Mouse (Mus musculus) right cerebral cortex, postnatal 36 days (tissue): ENCODE results near the gene Enthd1.
A peak's percentile ranks its signal among the peaks of the same experiment; 100 is the strongest.
"Not testable (repeated sequence)": the region's sequence is repeated elsewhere in the genome, so short reads cannot be mapped to it uniquely, and the experiment has no call there.

Experiments
- DNase-seq, 2 experiments: peaks; one replicate each; pipeline ENCODE4 v3.0.0; 2022; ENCODE audit warnings: low spot score in 2 of 2, mixed read lengths in 1 of 2

The Enthd1 gene

DNA sequence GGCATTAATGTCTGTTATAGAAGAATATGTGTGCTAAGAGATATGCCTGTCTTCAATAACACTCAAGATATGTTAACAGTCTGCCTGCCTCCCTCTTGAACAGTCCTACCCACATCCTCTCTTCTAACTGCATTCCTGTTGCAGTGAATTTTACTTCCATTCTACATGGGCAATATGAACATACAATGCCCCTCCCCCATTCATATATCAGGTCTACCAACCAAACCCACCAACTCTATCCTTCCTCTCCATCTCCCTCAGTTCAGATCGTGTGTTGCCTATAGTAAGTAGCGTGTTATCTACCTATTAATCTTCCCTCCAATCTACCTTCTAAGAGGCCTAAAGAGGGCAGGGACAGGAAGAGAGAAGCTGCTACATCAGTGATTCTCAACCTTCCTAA, 26.9 kb downstream of the Enthd1 start:
- DNase-seq, result no peak

GRCm38 (mm10) chr15:80536051-80536450, 28.9 kb downstream of the Enthd1 start:
- DNase-seq, result peak in 1 of 2 experiments; percentile 58

GRCm38 (mm10) chr15:80533274-80533673, 31.7 kb downstream of the Enthd1 start:
- peak in 1 of 2 experiments; percentile 49 for DNase-seq

DNA sequence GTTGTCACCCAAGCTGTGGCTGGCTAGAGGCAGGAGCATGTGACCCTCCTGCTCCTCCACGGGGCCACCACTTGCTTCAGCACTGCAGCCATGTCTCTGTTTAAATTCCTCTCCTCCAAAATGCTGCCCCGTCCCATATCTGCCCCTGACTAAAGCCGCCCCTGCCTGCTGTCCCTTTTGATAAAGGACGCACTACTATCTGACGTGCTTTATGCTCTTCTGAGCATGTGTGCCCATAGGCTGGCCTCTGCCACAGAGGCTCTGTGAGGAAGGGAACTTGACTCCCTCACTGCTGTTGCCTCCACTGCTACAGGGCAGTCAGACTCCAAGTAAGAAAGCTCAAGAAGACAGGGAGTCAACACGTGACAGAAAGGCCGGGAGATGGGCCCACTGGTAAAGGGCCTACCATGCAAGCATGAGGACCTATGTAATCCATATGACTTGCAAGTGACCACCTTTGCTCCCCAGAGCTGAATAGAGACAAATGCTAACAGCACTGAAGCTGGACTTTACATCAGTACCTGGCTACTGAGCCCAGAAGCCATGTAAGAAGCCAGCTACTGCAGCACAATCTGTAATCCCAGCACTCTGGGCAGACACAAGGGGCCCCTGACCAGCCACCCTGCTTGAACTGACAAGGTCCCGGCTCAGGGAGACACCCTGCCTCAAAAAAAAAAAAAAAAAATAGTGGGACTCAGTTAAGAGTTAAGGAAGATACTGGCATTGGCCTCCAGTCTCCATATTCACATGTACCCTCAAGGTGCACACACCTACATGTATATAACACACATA, 32.5 kb downstream of the Enthd1 start:
- DNase-seq, result no peak

DNA sequence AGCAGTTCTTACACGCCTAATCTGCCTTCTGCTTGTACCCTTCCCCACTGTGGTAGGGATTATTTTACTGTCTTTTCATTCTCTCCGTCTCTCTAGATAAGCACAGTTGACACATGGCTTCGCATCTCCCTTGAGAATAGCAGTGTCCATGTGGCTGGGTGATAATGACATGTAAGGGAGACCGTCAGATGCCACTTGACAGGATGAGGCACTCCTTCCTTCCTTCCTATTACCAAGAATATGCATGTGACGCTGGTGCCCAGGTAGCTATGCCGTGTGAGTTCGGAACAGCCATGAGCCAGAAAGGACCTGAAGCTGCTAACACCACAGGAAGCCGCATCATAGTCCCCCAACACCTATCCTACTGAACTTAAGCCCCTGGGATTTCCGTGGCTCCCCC, 33.9 kb downstream of the Enthd1 start:
- no peak for DNase-seq

GRCm38 (mm10) chr15:80529955-80530869, 34.7 kb downstream of the Enthd1 start:
- DNase-seq, result peak; percentile 36 to 45

GRCm38 (mm10) chr15:80521661-80522388, 43.1 kb downstream of the Enthd1 start:
- no peak for DNase-seq

GRCm38 (mm10) chr15:80519931-80520330, 45.0 kb downstream of the Enthd1 start:
- DNase-seq, result no peak

DNA sequence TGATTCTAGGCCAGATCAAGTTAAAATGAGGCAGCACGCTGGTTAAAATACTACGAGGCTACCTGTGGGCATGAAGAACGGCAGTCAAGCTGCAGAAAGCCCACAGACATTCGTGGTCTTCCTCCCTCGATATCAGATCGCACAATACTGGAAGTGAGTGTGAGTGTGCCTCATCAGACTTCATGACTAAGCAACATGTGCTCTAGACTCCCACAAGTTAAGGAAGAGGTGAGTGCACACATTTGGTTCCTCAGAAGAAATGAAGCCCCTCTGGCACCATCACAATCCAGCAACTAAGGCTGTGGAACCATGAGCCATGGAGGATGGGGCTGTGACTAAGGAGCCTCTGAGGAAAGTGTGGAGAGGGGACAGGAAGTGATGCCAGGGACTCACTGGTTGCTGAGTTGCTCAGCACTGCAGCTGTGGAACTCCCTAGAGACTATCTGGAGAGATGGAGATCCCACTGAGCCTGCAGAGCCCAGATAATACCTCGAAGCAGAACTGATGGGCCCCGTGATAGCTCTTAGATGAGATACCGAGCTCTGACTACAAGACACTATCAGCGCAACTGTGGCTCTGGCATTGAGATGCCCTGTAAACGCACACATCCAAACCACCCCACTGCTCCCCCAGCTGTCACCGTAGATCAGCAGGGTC, 46.3 kb downstream of the Enthd1 start:
- no peak for DNase-seq

DNA sequence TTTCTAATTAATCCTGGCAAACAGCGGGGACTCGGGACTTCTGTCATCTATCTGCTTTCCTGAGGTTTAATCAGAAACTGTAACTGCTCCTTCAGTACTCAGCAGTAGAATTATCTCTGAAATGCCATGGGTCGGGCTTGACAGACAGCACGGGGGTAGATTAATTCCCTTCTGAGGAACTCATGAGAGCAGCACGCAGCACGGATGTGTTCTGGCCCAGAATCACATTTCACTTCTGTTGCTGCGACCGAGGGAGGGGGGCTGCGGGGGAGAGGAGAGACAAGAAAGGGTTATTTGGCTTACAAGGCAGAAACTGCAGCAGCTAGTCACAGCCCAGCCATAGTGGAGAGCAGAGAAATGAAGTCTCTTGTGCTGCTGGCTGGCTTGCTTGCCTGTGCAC, 47.0 kb downstream of the Enthd1 start:
- DNase-seq, result peak; percentile 41 to 49

- no peak for DNase-seq
Observed at GRCm38 (mm10) chr15:80516525-80516924, 48.4 kb downstream of the Enthd1 start.

DNA sequence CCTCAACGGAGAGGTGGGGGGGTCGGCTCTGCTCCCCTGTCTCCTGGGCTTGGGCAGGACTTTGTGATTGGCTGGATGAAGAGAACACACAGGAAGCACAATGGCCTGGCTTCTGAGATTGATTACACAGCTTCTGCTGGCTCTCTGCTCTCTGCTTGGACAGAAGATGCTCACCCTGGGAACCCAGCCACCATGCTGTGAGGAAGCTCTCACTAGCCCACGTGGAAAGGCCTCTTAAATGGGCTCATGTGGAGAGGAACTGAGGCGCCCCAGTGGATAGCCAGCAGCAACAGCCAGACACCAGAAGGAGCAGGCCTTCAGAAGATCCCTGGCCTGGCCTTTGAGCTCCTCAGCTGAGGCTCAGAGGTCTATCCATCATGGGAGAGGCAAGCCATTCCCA, 59.9 kb downstream of the Enthd1 start:
- DNase-seq, result no peak

DNA sequence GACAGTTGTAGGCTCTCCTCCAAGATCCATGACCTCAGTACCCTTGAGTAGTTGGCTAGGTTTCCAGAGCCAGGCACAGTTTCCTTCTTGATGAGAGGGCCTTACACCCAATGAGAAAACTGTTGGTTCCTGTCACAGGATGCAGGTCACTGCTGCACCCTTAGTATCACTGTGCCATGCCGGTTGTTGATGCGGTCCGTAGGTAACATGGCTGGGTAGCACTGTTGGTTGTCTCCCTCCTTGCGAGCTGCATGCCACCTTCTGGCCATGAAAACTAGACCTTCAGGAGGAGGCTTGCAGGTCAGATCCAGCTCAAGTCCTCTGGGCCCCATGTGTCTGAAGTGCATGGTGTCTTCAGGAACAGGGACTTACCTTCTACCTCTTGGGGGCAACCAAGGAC, 61.8 kb downstream of the Enthd1 start:
- not testable (repeated sequence) for DNase-seq

DNA sequence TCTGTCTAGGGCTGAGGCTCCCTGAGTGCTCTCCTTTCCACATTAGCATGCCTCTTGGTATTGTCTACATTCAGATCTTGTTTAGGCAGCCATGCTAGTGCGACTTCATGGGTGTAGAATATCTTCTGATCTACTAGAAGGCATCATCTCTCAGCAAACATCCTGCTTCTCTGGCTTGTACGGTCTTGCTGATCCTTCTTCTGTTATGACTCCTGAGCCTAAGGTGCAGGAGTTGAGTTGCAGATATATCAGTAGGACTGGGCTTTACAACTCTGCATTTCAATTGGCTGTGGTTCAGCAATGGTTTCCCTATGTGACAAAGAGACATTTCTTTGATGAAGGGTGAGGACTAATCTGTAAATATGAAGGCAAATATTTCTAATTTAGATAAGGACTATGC, 62.2 kb downstream of the Enthd1 start:
- DNase-seq, result no peak

GRCm38 (mm10) chr15:80501106-80502096, 63.6 kb downstream of the Enthd1 start:
- DNase-seq, result no peak

DNA sequence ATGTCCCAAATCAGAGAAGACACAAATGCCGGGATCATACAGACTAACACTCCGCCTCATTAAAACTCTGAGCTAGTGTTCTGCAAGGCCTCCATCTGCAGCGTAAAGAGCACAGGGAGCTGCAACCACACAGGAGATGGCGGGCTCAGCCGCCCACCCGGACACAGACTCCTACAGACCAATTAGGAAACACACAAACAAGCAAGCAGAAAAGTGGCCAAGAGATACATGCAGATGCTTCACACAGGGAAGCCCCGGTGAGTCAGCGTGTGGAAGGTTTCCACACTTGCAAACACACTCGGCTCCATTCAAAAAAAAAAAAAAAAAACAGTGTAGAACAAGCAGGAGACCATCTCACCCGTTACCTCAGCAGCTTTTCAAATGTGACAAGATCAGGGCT, 64.5 kb downstream of the Enthd1 start:
- peak; percentile 52 for DNase-seq

- not testable (repeated sequence) for DNase-seq
Observed at GRCm38 (mm10) chr15:80497733-80498132, 67.2 kb downstream of the Enthd1 start.

DNA sequence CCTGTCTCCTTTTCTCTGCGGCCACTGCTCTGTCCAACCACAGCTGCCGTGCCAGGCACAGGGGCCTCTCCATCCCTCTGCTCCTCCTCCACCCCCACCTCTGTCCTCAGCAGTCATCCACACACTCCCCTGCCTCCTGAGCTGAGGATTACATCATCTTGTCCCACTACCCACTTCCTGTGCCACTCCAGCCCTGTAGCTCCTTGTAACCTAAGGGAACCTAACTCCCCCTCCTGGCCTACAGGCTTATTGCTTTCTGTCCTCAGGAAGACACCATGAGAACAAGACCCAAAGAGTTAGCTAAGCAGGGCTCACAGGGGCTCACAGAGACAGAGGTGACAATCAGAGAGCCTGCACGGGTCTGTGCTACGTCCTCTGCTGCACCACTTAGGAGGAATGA, 73.5 kb downstream of the Enthd1 start:
- no peak for DNase-seq

DNA sequence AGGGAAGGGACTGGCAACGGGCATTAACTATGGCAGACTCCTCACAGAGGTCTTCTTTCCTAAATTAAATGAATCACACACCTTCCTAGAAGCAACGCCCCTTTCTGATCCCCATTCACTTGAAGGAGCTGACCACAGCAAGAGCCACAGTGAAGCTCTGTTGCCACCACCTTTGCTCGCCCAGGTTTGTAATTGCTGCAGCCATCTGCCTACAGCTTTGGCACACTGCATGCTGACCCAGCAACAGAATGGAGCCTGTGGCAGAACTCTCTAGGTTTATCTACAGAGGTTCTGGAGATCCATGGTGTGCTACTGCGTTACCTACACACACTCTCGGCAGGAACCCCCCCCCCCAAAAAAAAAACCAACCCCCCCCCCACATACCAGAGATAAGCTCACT, 74.8 kb downstream of the Enthd1 start:
- no peak for DNase-seq

DNA sequence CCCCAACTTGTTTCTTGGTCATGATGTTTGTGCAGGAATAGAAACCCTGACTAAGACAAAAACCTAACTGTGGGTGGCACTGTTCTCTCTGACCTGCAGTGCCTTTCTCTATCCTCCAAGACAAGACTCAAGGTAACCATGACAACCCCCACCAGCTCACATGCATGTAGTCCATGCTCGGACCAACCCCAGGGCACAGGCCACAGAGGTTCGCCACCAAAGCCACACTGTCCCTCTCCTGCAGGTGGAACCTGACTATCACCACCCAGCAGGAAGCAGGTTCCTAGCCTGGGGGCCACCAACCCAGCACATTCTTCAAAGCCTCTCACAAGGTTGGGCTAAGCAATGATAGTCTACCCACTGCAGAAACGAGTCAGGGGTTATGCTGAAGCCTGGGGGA, 76.3 kb downstream of the Enthd1 start:
- no peak for DNase-seq
